Mouse (Mus musculus) forebrain, embryonic 11.5 days (tissue): ENCODE measurements around the gene Rdh5. TPM values are rescaled to one million over a fixed set of nuclear protein-coding genes. Genes with fewer than 3 reads are reported as not detected.

Experiments
- ATAC-seq: fragments of 200-750 bp; cut with Nextera tagmentation; replicated peaks from 2 replicates; pipeline ENCODE4 v1.8.0; 2017; ENCODE audit warnings: moderate TSS enrichment; ENCODE audit not compliant: low FRiP score
- DNase-seq: peaks from one replicate; pipeline ENCODE4 v3.0.0-alpha.2; 2017; ENCODE audit warnings: low spot score
- H3K27ac ChIP-seq: fragments of 300-500 bp; sonication (generic); 2 replicates; pipeline ENCODE4 v1.5.1; 2014; ENCODE audit warnings: low read depth, low read length
- H3K27me3 ChIP-seq: fragments of 300-500 bp; sonication (generic); 2 replicates; pipeline ENCODE4 v1.6.1; 2014; ENCODE audit warnings: mild to moderate bottlenecking, low read length, mixed read lengths; ENCODE audit not compliant: control insufficient read depth, insufficient read depth
- H3K36me3 ChIP-seq: fragments of 300-500 bp; sonication (generic); 2 replicates; pipeline ENCODE4 v1.6.1; 2014; ENCODE audit warnings: mild to moderate bottlenecking, low read length, moderate library complexity, mixed read lengths; ENCODE audit not compliant: control insufficient read depth, insufficient read depth
- H3K4me1 ChIP-seq: fragments of 300-500 bp; sonication (generic); replicated peaks from 2 replicates; pipeline ENCODE4 v1.6.1; 2014; ENCODE audit warnings: low read length, mixed read lengths; ENCODE audit not compliant: control insufficient read depth, insufficient read depth
- H3K4me2 ChIP-seq: fragments of 300-500 bp; sonication (generic); 2 replicates; pipeline ENCODE4 v1.6.1; 2014; ENCODE audit warnings: low read depth, mild to moderate bottlenecking, low read length, moderate library complexity, mixed read lengths; ENCODE audit not compliant: severe bottlenecking
- H3K4me3 ChIP-seq: fragments of 300-500 bp; sonication (generic); 2 replicates; pipeline ENCODE4 v1.5.1; 2014; ENCODE audit warnings: low read depth, low read length
- H3K9ac ChIP-seq: fragments of 300-500 bp; sonication (generic); 2 replicates; pipeline ENCODE4 v1.6.1; 2014; ENCODE audit warnings: low read length
- H3K9me3 ChIP-seq: fragments of 300-500 bp; sonication (generic); 2 replicates; pipeline ENCODE4 v1.6.1; 2016; ENCODE audit warnings: low read length, mixed read lengths; ENCODE audit not compliant: control insufficient read depth
- WGBS: fragments of 180-500 bp; shearing (Covaris S2); extraction: QIAGEN DNeasy Blood & Tissue Kit; methylation state at CpG from one replicate; pipeline ENCODE4 v1.1.7; 2014; 5-methylcytosine and 5-hydroxymethylcytosine counted together
- polyA plus RNA-seq: library from polyadenylated mRNA; unstranded; fragments of >200 nt; fragmentation: Nextera tagmentation; extraction: Ambion mirVana; gene quantifications from 2 replicates; pipeline ENCODE4 v1.2.1, GENCODE M21; 2014

The Rdh5 gene
- polyA plus RNA-seq, 1 experiment from 2014 or later = 12.3 TPM

- DNase-seq = peak; percentile 57
- Histone ChIP-seq H3K27ac (no peak overlapping the region), H3K4me1 (peaks cover 5% of the 10 kb centered on the region; the same call in 1 of the 2 replicates), H3K27me3 (peaks cover 7% of the 10 kb centered on the region), H3K9ac (no peak overlapping the region), H3K4me3 (no peak overlapping the region), H3K36me3 (no peaks in the 10 kb centered on the region), H3K9me3 (no peaks in the 10 kb centered on the region), H3K4me2 (0 out of 2 replicates have a peak overlapping the region, but pooled peaks have one; percentile 18)
- WGBS = 2% methylated on average over 17 of the region's 17 CpGs
- ATAC-seq = no peak; the same call in 1 of the 2 replicates
Observed at GRCm38 (mm10) chr10:128895952-128896693, 26.6 kb downstream of the Rdh5 start.

- no peak overlapping the region for H3K4me2 ChIP-seq
- no peaks in the 10 kb centered on the region for H3K36me3 ChIP-seq
- ATAC-seq (no peak), DNase-seq (peak; percentile 82)
- peaks cover 7% of the 10 kb centered on the region for H3K27me3 ChIP-seq
- no peaks in the 10 kb centered on the region for H3K9me3 ChIP-seq
- WGBS = under 1% methylated on average over 9 of the region's 9 CpGs
- no peak overlapping the region for H3K27ac ChIP-seq
- H3K9ac ChIP-seq = no peak overlapping the region
- peaks cover 5% of the 10 kb centered on the region; the same call in 1 of the 2 replicates for H3K4me1 ChIP-seq
- no peak overlapping the region for H3K4me3 ChIP-seq
Observed at GRCm38 (mm10) chr10:128895437-128895836, 27.3 kb downstream of the Rdh5 start.

GRCm38 (mm10) chr10:128892246-128892645 lies 30.4 kb downstream of the Rdh5 start:
- H3K4me3 ChIP-seq = peak overlapping the region; percentile 79
- peaks cover 7% of the 10 kb centered on the region for H3K27me3 ChIP-seq
- DNase-seq (peak; percentile 57), ATAC-seq (peak; percentile 6; the same call in 1 of the 2 replicates)
- peaks cover 15% of the 10 kb centered on the region for H3K4me1 ChIP-seq
- peak overlapping the region; percentile 84 for H3K27ac ChIP-seq
- peak overlapping the region; percentile 89 for H3K9ac ChIP-seq
- WGBS = under 1% methylated on average over 9 of the region's 9 CpGs
- peak overlapping the region; percentile 87 for H3K4me2 ChIP-seq
- no peaks in the 10 kb centered on the region for H3K36me3 ChIP-seq
- H3K9me3 ChIP-seq = no peaks in the 10 kb centered on the region

GRCm38 (mm10) chr10:128891296-128892094 lies 31.2 kb downstream of the Rdh5 start, which contains the start of gene Gdf11:
Gene Gdf11, minus strand, starts transcription at chr10:128891718.
- Histone ChIP-seq H3K4me3 (peak within 1 kb of the TSS; percentile 79), H3K4me1 (peaks cover 15% of the 10 kb centered on the region), H3K4me2 (peak within 1 kb of the TSS; percentile 87), H3K9me3 (no peaks in the 10 kb centered on the region), H3K9ac (peak within 1 kb of the TSS; percentile 89), H3K36me3 (no peaks in the 10 kb centered on the region), H3K27ac (peak within 1 kb of the TSS; percentile 84), H3K27me3 (peaks cover 5% of the 10 kb centered on the region)
- ATAC-seq = peak; percentile 84
- DNase-seq = peak; percentile 92
- under 1% methylated on average over 64 of the region's 89 CpGs for WGBS

- ATAC-seq (no peak), DNase-seq (no peak)
- peak overlapping the region; percentile 89 for H3K9ac ChIP-seq
- H3K9me3 ChIP-seq = no peaks in the 10 kb centered on the region
- peak overlapping the region; percentile 87 for H3K4me2 ChIP-seq
- H3K4me3 ChIP-seq = peak overlapping the region; percentile 79
- no peaks in the 10 kb centered on the region; the same call in 1 of the 2 replicates for H3K36me3 ChIP-seq
- peak overlapping the region; percentile 84 for H3K27ac ChIP-seq
- H3K4me1 ChIP-seq = peaks cover 15% of the 10 kb centered on the region
- H3K27me3 ChIP-seq = no peaks in the 10 kb centered on the region; the same call in 1 of the 2 replicates
- WGBS = 1% methylated on average over 40 of the region's 40 CpGs
Observed at GRCm38 (mm10) chr10:128890383-128891295, 32.0 kb downstream of the Rdh5 start.

GRCm38 (mm10) chr10:128889846-128890245 lies 32.8 kb downstream of the Rdh5 start:
- Histone ChIP-seq H3K4me2 (peak overlapping the region; percentile 87), H3K9ac (peak overlapping the region; percentile 89), H3K4me1 (peaks cover 15% of the 10 kb centered on the region), H3K27me3 (no peaks in the 10 kb centered on the region; the same call in 1 of the 2 replicates), H3K4me3 (peak overlapping the region; percentile 79), H3K27ac (peak overlapping the region; percentile 84), H3K9me3 (no peaks in the 10 kb centered on the region), H3K36me3 (no peaks in the 10 kb centered on the region; the same call in 1 of the 2 replicates)
- WGBS = 4% methylated on average over 2 of the region's 2 CpGs
- DNase-seq = no peak
- ATAC-seq = no peak

- WGBS = 0% methylated on average over 7 of the region's 7 CpGs
- ATAC-seq = peak; percentile 68
- peak; percentile 85 for DNase-seq
- Histone ChIP-seq H3K36me3 (no peaks in the 10 kb centered on the region; the same call in 1 of the 2 replicates), H3K9me3 (no peaks in the 10 kb centered on the region), H3K4me2 (peak overlapping the region; percentile 87), H3K27ac (peak overlapping the region; percentile 84), H3K4me3 (peak overlapping the region; percentile 79), H3K9ac (peak overlapping the region; percentile 60), H3K4me1 (peaks cover 15% of the 10 kb centered on the region), H3K27me3 (no peaks in the 10 kb centered on the region)
Observed at GRCm38 (mm10) chr10:128888941-128889827, 33.5 kb downstream of the Rdh5 start.
